Mouse (Mus musculus): Measurements from ENCODE around the gene Gm45062. TPM values are rescaled to one million over a fixed set of nuclear protein-coding genes. Genes with fewer than 3 reads are reported as not detected.
A peak's percentile ranks its signal among the peaks of the same experiment; 100 is the strongest.

Gm45062 gene
- total RNA-seq, 2 experiments from 2014 or later = not detected

DNA sequence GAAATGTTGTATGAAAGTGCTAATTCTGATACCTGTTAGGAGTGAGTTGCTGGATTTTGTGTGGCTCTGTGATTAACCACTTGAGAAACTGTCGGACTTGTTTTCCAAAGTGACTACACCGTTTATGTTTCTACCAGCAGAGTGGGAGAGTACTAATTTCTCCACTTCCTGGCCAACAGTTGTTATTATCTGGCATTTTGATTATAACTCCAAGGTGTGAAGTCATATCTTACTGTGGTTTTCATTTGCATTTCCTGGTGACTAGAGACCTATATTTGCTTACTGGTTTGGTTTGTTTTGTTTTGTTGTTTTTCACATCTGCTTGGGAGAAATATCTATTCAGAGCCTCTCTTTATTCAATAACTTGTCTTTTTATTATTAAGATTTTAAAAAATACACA, 149.1 kb downstream of the Gm45062 start:
- intact Hi-C loops (cut with DNase I) = no loop called here
- DNase-seq (ENCODE audit: low spot score) = no peak

GRCm38 (mm10) chr6:8409865-8410264, 150.6 kb downstream of the Gm45062 start:
- intact Hi-C loops (cut with DNase I) = no loop called here

DNA sequence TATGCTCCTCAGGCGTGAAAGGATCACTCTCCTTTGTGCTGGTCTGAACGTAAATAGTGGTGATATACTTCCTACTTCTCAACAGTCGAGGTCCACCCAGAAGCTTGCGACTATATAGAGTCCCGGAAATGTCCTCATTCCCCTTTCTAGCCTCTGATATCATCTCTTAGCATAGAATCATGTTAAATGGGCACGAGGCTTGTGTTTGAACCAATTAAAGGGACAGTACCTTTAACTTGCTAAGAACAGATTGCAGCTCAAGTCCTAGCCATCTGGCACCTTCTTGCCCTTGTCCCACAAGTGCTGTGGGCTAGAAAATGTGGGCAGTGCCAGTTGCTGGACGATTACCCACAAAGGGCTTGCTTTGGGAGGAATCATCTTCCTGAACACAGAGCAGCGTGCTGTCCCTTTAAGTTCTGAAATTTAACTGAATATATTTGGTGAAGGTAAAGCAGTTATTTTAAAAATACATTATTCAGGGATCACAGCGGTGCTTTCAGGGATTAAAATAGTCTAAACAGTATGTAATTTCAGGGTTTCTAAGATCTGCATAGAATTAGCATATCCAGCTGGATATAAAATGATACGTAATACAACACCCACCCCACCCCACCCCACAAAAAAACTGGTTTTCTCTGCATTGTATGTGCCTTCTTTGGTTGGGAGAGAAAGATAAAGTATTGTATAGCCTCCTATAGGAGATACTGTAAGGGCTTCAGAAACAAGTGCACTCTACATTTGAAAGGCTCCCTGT, 153.8 kb downstream of the Gm45062 start:
- no peak for DNase-seq (ENCODE audit: low spot score)
- intact Hi-C loops (cut with DNase I) = no loop called here

More at GRCm38 (mm10) chr6:8409865-8410264, 150.6 kb downstream of the Gm45062 start:
- no peak for DNase-seq (ENCODE audit: low spot score)

GRCm38 (mm10) chr6:8414020-8414419, 154.8 kb downstream of the Gm45062 start:
- no peak for DNase-seq (ENCODE audit: low spot score)
- intact Hi-C loops (cut with DNase I) = no loop called here

DNA sequence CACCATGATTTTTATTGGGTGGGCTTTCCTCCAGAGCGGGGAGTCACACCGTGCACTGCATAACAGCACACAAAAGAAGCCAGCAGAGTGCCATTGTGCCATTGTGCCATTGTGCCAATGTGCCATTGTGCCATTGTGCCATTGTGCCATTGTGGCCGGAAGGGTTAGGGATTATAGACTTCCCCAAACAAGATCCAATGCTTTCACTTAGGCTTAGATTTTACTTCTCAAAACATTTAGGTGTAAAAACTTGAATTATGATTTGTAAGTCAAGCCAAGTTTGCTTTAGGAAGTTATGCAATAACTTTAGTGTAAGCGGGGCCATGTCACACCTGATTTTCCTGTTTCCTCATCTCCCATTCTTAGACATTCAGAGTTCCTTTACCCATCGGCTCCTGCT, 156.6 kb downstream of the Gm45062 start:
- no peak for DNase-seq (ENCODE audit: low spot score)
- intact Hi-C loops (cut with DNase I) = no loop called here

- intact Hi-C loops (cut with DNase I) = no loop called here
- DNase-seq (ENCODE audit: low spot score) = no peak
These were observed 157.7 kb downstream of the Gm45062 start for GRCm38 (mm10) chr6:8416802-8417569.

DNA sequence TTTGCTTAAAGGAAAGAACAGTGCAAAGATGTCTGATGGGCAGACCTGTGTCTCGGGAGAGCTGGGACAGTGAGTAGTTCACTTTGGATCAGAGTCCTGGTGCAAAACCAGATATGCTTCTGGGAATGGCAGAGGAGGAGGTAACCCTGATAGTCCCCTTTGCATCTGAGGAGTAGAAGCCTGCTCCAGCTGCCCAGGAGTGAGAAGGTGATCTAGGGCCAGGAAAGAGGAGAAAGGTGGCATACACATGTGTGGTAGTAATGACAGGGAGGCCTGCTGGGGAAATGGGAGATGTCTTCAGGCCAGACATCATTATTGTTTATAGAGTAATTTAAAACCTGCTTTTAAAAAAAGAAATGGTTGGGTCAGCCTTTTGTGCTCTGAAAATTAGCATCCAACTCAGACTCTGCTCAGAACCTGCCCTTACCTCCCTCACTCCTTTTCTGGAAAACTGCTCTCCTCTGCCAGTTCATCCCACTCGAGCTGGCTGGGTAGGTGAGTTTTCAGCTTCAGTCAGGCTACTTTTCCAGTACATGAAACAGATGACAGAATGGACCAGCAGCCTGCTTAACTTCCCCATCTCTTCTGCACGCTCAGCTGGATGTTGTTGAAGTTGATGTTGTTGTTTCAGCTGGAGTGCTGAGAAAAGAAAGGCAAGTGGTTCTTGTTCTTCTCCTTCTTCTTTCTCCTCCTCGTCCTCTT, 160.4 kb downstream of the Gm45062 start:
- intact Hi-C loops (cut with DNase I) = no loop called here
- no peak for DNase-seq (ENCODE audit: low spot score)

GRCm38 (mm10) chr6:8420187-8420503, 160.9 kb downstream of the Gm45062 start:
- DNase-seq (ENCODE audit: low spot score) = no peak
- intact Hi-C loops (cut with DNase I) = no loop called here

DNA sequence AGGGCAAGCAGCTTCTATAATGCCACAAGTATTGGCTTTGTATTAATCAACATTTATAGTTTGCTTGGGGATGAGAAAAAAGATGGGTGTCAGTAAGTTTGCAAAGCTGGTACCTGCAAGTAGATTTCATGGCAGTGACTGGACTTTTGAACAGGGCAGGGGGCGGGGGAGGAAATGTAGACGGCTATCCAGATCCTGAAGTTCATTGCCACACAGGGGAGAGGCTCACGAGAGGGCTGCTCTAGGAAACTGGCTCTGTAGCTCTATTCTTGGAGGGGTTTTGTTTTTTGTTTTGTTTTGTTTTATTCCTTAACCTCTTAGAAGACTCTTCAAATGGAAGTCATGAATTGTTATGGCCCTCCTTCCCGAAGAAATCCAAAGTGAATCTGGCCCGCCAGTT, 162.2 kb downstream of the Gm45062 start:
- DNase-seq (ENCODE audit: low spot score) = no peak
- intact Hi-C loops (cut with DNase I) = no loop called here

- intact Hi-C loops (cut with DNase I) = no loop called here
These were observed 162.8 kb downstream of the Gm45062 start for GRCm38 (mm10) chr6:8421959-8422581.

DNA sequence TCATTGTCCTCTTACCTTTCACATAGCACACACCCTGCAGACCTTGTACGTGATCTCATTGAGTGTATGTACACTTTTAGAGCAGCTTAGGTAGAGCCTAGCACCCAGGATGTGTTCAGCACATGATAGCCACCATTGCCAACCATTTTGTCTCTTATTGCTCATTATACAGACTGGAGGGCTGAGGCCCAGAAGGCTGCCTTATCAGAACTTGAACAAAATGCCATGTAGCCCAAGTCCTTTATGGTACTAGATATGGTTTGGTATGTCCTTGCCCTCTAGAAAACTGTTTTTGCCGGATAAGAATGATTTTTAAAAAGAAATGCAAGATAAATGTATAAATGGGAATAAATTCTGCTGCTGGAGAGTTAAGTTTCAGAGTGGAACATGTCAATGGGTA, 163.9 kb downstream of the Gm45062 start:
- DNase-seq (ENCODE audit: low spot score) = no peak
- intact Hi-C loops (cut with DNase I) = no loop called here

More at GRCm38 (mm10) chr6:8421959-8422581, 162.8 kb downstream of the Gm45062 start:
- DNase-seq (ENCODE audit: low spot score) = no peak

DNA sequence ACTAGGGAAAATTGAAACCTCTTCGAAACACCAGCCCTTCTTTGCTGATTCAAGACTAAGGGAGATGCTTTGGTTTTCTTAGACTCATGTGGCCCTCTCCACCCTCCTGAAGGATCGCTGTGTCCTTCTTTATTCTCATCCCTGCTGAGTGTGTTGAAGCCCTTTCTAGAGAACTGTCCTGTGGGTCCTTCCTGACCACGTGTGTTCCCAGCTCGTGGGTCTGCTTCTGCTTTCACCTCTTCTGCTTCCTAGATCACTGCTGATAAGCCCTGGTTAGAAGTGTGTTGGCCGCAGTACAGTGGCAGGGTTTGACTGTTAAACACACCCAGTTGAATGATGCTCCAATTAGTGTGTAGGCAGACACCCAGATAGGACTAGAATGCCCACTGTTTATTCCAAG, 168.4 kb downstream of the Gm45062 start:
- no peak for DNase-seq (ENCODE audit: low spot score)

GRCm38 (mm10) chr6:8430610-8431234, 171.5 kb downstream of the Gm45062 start:
- intact Hi-C loops (cut with DNase I) = no loop called here
- DNase-seq (ENCODE audit: low spot score) = no peak

More for the DNA sequence above, 168.4 kb downstream of the Gm45062 start:
- intact Hi-C loops (cut with DNase I) = no loop called here

- DNase-seq (ENCODE audit: low spot score) = no peak
- intact Hi-C loops (cut with DNase I) = no loop called here
These were observed 173.9 kb downstream of the Gm45062 start for GRCm38 (mm10) chr6:8433179-8433578.

GRCm38 (mm10) chr6:8437937-8438336, 178.7 kb downstream of the Gm45062 start:
- DNase-seq (ENCODE audit: low spot score) = no peak
- intact Hi-C loops (cut with DNase I) = no loop called here

GRCm38 (mm10) chr6:8441814-8442213, 182.6 kb downstream of the Gm45062 start:
- intact Hi-C loops (cut with DNase I) = no loop called here
- no peak for DNase-seq (ENCODE audit: low spot score)

GRCm38 (mm10) chr6:8446786-8447185, 187.5 kb downstream of the Gm45062 start:
- peak; percentile 54 for DNase-seq (ENCODE audit: low spot score)
- intact Hi-C loops (cut with DNase I) = no loop called here

DNA sequence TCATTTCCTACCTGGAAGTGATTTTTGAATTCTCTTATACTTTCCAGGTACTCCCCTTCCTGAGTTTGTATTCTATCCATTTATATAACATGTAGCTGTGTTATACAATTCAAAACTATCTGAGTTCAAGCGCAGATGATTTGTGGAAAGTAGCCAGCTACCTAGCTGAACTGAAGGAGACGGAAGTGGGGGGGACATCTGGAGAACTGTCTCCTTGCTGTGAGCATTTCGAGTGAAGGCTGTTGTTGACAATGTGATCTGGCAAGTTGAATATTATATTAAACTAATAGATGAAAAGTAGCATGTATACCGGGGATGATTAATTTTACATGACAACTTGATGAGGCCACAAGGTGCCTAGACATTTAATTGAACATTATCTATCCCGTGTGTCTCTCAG, 196.3 kb downstream of the Gm45062 start:
- intact Hi-C loops (cut with DNase I) = no loop called here
- DNase-seq (ENCODE audit: low spot score) = no peak

DNA sequence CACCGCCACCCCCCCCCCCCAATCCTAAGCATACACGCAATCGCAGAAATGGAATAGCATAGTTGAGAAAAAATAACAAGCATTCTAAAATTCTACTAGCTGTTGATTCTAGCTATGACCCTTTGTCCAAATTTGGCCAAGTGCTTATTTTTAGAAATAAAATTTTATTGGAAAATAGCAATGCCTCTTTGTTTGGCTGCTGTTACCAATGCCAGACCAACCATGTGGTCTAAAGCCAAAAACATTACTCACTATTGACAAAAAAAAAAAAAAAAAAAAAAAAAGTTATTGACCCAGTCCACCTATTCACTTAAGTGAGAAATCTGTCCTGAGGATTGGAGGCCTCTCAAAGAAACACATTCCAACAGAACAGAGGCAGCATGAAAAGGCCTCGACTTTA, 199.3 kb downstream of the Gm45062 start:
- intact Hi-C loops (cut with DNase I) = no loop called here
- no peak for DNase-seq (ENCODE audit: low spot score)

DNA sequence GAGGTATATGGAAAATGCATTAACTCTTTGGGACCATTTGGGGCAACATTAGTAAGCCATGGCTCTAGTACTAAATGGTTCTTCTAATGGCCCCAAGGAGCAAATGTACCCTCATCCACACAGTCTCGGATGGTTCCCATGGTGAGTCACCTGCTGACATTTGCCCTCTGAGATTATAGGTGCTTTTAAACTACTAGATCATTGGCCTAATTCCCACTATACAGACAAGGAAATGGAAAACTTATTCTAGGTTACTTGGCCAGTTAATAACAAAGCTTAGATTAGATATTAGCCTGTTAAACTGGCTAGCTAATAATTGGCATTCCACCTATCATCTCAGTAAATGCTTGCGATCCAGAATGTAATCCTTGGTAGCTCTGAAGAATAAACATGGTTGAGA, 203.2 kb downstream of the Gm45062 start:
- no peak for DNase-seq (ENCODE audit: low spot score)
- intact Hi-C loops (cut with DNase I) = no loop called here
